Mouse (Mus musculus) intestine, embryonic 16.5 days (tissue): ENCODE results near the gene Ccr3. TPM values are rescaled to one million over a fixed set of nuclear protein-coding genes. Genes with fewer than 3 reads are reported as not detected.
"Not testable (repeated sequence)": the region's sequence is repeated elsewhere in the genome, so short reads cannot be mapped to it uniquely, and the experiment has no call there.

Experiments
- ATAC-seq: fragments of 200-750 bp; cut with Nextera tagmentation; 2 replicates; pipeline ENCODE4 v1.8.0; 2017; ENCODE audit warnings: moderate TSS enrichment, moderate library complexity
- H3K27ac ChIP-seq: fragments of 300-500 bp; sonication (generic); 2 replicates; pipeline ENCODE4 v1.5.1; 2014; ENCODE audit warnings: mild to moderate bottlenecking, low read length
- H3K27me3 ChIP-seq: fragments of 300-500 bp; sonication (generic); replicated peaks from 2 replicates; pipeline ENCODE4 v1.6.1; 2014; ENCODE audit warnings: low read length, control low read depth, mixed read lengths; ENCODE audit not compliant: control insufficient read depth, insufficient read depth
- H3K36me3 ChIP-seq: fragments of 300-500 bp; sonication (generic); 2 replicates; pipeline ENCODE4 v1.6.1; 2014; ENCODE audit warnings: low read length, control low read depth; ENCODE audit not compliant: control insufficient read depth, insufficient read depth
- H3K4me1 ChIP-seq: fragments of 300-500 bp; sonication (generic); 2 replicates; pipeline ENCODE4 v1.6.1; 2014; ENCODE audit warnings: low read length, control low read depth, mixed read lengths; ENCODE audit not compliant: control insufficient read depth, insufficient read depth
- H3K4me2 ChIP-seq: fragments of 300-500 bp; sonication (generic); 2 replicates; pipeline ENCODE4 v1.6.1; 2014; ENCODE audit warnings: low read depth, low read length, control low read depth
- H3K4me3 ChIP-seq: fragments of 300-500 bp; sonication (generic); 2 replicates; pipeline ENCODE4 v1.5.1; 2014; ENCODE audit warnings: mild to moderate bottlenecking, low read length
- H3K9ac ChIP-seq: fragments of 300-500 bp; sonication (generic); 2 replicates; pipeline ENCODE4 v1.6.1; 2014; ENCODE audit warnings: low read depth, low read length
- H3K9me3 ChIP-seq: fragments of 300-500 bp; sonication (generic); 2 replicates; pipeline ENCODE4 v1.6.1; 2016; ENCODE audit warnings: low read length, control low read depth; ENCODE audit not compliant: control insufficient read depth
- WGBS: fragments of 180-500 bp; shearing (Covaris S2); extraction: QIAGEN DNeasy Blood & Tissue Kit; methylation state at CpG from one replicate; pipeline ENCODE4 v1.1.7; 2014; 5-methylcytosine and 5-hydroxymethylcytosine counted together
- polyA plus RNA-seq: library from polyadenylated mRNA; unstranded; fragments of >200 nt; fragmentation: Nextera tagmentation; extraction: Ambion mirVana; gene quantifications from 2 replicates; pipeline ENCODE4 v1.2.1, GENCODE M21; 2015

Ccr3 gene
- polyA plus RNA-seq: 0.13 and 0.15 TPM in 2 replicates

DNA sequence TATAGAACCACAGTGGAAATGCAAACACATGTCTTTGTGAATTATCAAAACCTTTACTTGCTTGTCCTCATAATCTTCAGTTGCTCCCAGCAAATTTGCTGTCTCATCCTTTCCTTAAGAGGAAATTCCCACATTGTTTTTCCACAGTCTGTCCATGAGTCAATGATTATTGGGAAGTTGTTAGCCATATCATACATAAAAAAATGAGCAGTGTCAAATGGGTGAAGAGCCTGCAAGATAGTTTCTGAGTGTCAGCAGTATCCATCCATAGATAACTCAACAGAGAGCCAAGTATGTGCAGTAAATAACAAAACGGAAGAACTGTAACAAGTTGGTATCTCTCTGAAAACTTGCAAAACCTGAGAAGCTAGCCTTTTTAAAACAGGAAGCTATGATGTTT is at the start of gene Ccr3:
Gene Ccr3 (plus strand): TSS at position 301 of the 400 bp plus-strand sequence.
- H3K27me3 ChIP-seq: no peaks in the 10 kb centered on the region
- H3K9ac ChIP-seq: no peak within 1 kb of the TSS
- H3K36me3 ChIP-seq: no peaks in the 10 kb centered on the region
- H3K9me3 ChIP-seq: no peaks in the 10 kb centered on the region
- no peak for ATAC-seq
- H3K4me1 ChIP-seq: no peaks in the 10 kb centered on the region
- WGBS: 86% methylated on average over 1 of the region's 1 CpGs
- H3K4me2 ChIP-seq: no peak within 1 kb of the TSS
- H3K4me3 ChIP-seq: no peak within 1 kb of the TSS
- no peak within 1 kb of the TSS for H3K27ac ChIP-seq

DNA sequence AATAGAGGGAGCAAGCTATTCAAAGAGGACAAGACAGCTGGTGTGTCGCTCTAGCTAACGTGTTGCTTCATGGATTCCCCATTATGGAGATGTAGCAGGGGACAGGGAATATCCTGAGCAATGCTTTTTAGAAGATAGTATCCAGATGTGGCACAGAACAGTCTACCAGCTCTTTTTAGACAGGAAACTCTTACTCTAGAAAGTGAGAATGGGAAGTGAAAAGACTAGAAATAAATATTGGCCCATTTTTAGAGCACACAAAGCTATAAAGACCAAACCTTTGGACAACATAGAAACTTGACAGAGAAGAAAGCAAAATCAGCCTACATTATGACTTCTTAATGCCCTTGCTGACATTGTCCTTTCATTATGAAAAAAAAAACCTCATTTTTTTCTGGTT is 46.1 kb upstream of the Ccr3 start:
- Histone ChIP-seq H3K4me2 (no peak overlapping the region), H3K27me3 (no peaks in the 10 kb centered on the region), H3K27ac (no peak overlapping the region), H3K4me3 (no peak overlapping the region), H3K9me3 (no peaks in the 10 kb centered on the region), H3K9ac (no peak overlapping the region), H3K36me3 (no peaks in the 10 kb centered on the region), H3K4me1 (no peaks in the 10 kb centered on the region)
- WGBS: 75% methylated on average over 2 of the region's 2 CpGs
- no peak for ATAC-seq

DNA sequence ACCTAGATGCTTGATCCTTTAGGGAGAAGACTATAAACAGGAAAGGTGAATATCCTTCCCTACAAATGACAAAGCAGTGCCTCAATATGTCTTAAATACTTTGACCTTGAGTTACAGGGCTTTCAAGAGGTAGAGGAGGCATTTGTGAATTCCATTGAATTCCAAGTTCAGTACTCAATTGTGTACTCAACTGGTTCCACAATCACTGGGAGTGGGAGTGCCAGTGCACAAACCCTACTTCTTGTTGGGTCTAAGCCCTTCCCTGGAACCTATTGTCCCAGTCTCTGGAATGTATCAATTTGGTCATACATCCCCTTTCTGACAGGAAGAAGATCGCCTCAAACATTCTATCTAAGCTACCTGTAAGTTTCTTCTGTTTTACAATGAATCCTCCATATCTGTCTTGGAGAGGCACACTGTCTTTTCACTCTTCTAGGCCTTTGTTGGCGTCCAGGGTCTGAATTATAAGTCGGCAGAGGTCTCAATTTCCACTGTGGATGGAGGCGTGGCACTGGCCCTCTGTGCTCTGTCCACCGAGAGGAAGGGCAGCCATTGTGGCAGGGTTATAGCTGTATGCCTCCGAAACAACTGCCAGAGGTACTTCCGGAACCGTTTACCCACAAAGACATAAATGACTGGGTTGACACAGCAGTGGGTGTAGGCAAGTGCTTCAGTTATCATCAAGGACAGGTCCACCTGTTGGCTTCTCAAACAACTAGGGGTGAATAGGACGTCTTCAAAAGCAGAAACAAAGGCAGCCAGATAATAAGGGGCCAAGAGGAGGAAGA is 44.7 kb upstream of the Ccr3 start:
- H3K27ac ChIP-seq: no peak overlapping the region
- no peak for ATAC-seq
- no peaks in the 10 kb centered on the region for H3K27me3 ChIP-seq
- no peak overlapping the region for H3K4me2 ChIP-seq
- no peak overlapping the region for H3K9ac ChIP-seq
- 82% methylated on average over 9 of the region's 9 CpGs for WGBS
- H3K4me1 ChIP-seq: no peaks in the 10 kb centered on the region
- no peaks in the 10 kb centered on the region for H3K36me3 ChIP-seq
- no peak overlapping the region for H3K4me3 ChIP-seq
- no peaks in the 10 kb centered on the region for H3K9me3 ChIP-seq

DNA sequence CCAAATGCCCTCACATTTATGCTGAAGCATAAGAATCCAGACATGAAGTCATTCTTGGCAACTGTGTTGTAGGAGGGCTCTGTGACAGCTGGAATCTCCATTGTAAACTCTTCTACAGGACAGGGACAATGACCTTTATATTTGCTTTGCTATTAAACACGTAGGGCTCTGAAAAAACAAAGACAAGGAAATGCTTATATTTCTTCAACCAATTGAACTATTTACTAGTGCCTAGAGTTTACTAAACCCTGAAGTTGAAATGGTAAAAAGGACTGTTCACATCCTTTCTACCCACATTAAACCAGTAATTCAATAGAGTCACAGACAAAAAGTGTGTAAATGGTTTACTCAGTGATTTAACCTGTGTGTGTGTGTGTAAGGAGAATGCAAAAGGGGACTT is 43.5 kb upstream of the Ccr3 start, which contains the start of gene Ccr1l1:
Gene Ccr1l1 (minus strand): TSS at position 101 of the 400 bp plus-strand sequence.
- no peak within 1 kb of the TSS for H3K4me3 ChIP-seq
- no peaks in the 10 kb centered on the region for H3K27me3 ChIP-seq
- H3K9ac ChIP-seq: no peak within 1 kb of the TSS
- no peaks in the 10 kb centered on the region for H3K9me3 ChIP-seq
- H3K27ac ChIP-seq: no peak within 1 kb of the TSS
- H3K4me2 ChIP-seq: no peak within 1 kb of the TSS
- ATAC-seq: no peak
- H3K36me3 ChIP-seq: no peaks in the 10 kb centered on the region
- no peaks in the 10 kb centered on the region for H3K4me1 ChIP-seq
- WGBS: 43% methylated on average over 1 of the region's 1 CpGs

DNA sequence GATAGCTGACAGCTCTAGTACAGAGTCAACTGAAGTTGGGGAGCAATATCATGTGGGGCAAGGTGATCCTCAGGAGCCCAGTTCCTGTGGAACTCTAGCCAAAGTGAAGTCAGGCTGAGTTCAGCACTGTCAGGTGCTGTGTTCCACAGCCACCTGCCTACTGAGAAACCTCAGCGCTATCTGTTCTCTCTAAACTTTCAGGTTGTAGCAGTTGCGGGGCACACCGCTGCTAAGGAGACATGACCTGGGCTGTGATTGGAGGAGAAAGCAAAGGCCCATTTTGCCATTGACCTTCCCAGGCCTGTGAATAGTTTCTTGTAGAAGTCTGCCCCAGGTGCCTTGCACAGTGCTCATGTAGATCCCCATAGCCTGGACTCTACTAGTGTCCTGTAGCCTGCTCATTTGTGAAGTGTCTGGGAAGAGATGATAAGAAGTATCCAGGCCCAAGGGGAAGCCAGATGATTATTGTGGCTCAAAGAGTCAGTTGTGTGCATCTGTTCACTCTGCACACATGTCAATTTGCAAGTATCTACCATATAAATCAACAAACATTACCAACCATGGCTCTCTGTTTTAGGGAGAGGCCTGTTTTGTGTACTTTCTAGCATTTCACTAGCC is 40.8 kb upstream of the Ccr3 start:
- not testable (repeated sequence) for H3K4me2 ChIP-seq, H3K27me3 ChIP-seq, H3K9ac ChIP-seq, H3K4me3 ChIP-seq, H3K36me3 ChIP-seq, H3K9me3 ChIP-seq, H3K4me1 ChIP-seq, ATAC-seq, H3K27ac ChIP-seq
- no CpG with 5 or more reads among the region's 3 CpGs for WGBS

DNA sequence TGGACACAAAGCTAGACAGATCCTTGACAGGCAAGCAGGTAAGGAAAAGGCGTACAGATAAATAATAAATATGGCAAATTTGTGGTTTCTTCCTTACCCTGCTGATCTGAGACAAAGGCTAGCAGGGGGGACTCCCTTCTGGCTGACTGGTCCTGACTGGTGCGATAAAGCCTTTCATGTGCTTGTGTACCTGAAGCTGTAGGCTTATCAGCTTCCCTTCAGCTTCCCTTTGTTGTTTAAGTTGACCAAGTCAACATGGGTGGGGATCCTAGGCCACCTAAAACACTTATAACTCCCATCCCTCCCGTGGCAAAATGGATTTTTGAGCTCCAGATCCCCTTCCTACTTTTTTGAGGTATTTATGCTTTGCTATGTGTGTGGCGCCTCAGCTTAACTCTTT is 39.9 kb upstream of the Ccr3 start:
- Histone ChIP-seq H3K27ac (no peak overlapping the region), H3K4me3 (no peak overlapping the region), H3K4me2 (no peak overlapping the region), H3K9ac (no peak overlapping the region), H3K36me3 (no peaks in the 10 kb centered on the region), H3K4me1 (no peaks in the 10 kb centered on the region), H3K9me3 (no peaks in the 10 kb centered on the region), H3K27me3 (no peaks in the 10 kb centered on the region)
- WGBS: 73% methylated on average over 4 of the region's 4 CpGs
- no peak for ATAC-seq

DNA sequence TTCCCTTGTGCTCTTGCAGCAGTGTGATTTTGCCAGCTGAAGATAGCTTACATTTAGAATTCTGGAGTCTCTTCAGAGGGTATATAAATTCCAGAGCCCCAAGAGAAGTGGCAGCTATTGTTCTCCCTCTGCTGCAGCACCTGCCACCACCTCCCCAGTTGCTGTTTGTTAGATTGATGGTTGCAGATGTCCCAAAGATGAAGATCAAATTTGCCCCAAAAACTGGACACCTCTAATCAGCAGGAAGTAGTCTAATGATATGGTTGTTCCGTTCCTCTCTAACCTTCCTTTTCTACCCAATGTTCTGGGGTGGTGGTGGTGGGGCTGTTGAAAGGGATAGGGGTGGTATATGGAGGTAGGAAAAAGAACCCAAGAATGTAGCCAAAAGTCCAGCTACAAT is 39.1 kb upstream of the Ccr3 start:
- Histone ChIP-seq H3K4me3 (no peak overlapping the region), H3K4me2 (no peak overlapping the region), H3K9ac (no peak overlapping the region), H3K27ac (no peak overlapping the region), H3K36me3 (no peaks in the 10 kb centered on the region), H3K4me1 (no peaks in the 10 kb centered on the region), H3K27me3 (no peaks in the 10 kb centered on the region), H3K9me3 (no peaks in the 10 kb centered on the region)
- ATAC-seq: no peak
- 74% methylated on average over 1 of the region's 1 CpGs for WGBS

DNA sequence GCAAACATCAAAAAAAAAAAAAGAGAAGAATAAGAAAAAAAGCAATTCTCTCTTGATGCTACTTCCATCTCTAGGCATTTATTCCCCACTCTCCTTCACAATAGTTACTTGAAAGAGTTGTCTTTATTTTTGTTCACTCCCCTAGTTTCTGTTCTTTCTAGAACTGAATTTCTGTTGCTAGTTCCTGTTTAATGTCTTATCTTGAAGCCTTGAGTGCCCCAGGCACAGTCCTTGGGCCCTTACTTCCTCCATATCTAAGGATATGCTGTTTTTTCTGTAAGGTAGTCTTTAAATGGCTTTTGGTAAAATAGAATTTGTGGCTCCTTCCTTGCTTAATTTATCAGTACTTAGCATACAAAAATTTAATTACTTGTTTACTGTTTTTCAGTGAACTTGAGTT is 36.8 kb upstream of the Ccr3 start:
- Histone ChIP-seq H3K9me3 (no peaks in the 10 kb centered on the region), H3K9ac (no peak overlapping the region), H3K27ac (no peak overlapping the region), H3K27me3 (no peaks in the 10 kb centered on the region), H3K4me1 (no peaks in the 10 kb centered on the region), H3K4me2 (no peak overlapping the region), H3K4me3 (no peak overlapping the region), H3K36me3 (no peaks in the 10 kb centered on the region)
- no peak for ATAC-seq

DNA sequence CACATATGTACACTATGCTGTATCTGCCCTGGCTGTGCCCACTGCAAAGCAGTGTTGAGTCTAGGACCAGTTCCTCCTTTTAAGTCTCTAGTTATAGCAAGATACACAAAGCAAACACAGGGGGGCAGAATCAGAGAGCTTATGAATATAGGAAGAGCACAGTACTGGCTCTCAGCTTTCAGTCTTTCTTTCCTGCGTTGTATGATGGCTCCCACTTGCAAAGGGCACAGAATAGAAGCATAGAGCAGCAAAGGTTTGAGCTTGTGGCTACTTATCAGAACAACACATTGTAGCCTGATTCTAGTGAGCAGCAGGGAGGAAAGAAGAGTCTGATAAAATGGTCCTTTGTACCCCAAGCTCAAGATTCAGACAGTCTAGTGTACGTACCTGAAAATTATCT is 35.6 kb upstream of the Ccr3 start:
- Histone ChIP-seq H3K4me2 (no peak overlapping the region), H3K9me3 (no peaks in the 10 kb centered on the region), H3K9ac (no peak overlapping the region), H3K27me3 (no peaks in the 10 kb centered on the region), H3K4me1 (no peaks in the 10 kb centered on the region), H3K36me3 (no peaks in the 10 kb centered on the region), H3K4me3 (no peak overlapping the region), H3K27ac (no peak overlapping the region)
- 73% methylated on average over 2 of the region's 2 CpGs for WGBS
- no peak for ATAC-seq
